Mouse (Mus musculus): ENCODE results near the gene Tacc2.

GRCm38 (mm10) chr7:130677541-130678274 lies 100.5 kb downstream of the Tacc2 start:
- no peak for TF ChIP-seq CTCF (IDR thresholded peaks at IDR 0.05; ENCODE audit: extremely low read depth, insufficient read depth, low read length)
- TF ChIP-seq POLR2A (IDR thresholded peaks at IDR 0.05; ENCODE audit: extremely low read depth, insufficient read depth, low read length), result no peak

Measured in cortical plate, adult 2 months (tissue).